ENCODE assay signal across 8 mouse cellular contexts in the genomic region with DNA sequence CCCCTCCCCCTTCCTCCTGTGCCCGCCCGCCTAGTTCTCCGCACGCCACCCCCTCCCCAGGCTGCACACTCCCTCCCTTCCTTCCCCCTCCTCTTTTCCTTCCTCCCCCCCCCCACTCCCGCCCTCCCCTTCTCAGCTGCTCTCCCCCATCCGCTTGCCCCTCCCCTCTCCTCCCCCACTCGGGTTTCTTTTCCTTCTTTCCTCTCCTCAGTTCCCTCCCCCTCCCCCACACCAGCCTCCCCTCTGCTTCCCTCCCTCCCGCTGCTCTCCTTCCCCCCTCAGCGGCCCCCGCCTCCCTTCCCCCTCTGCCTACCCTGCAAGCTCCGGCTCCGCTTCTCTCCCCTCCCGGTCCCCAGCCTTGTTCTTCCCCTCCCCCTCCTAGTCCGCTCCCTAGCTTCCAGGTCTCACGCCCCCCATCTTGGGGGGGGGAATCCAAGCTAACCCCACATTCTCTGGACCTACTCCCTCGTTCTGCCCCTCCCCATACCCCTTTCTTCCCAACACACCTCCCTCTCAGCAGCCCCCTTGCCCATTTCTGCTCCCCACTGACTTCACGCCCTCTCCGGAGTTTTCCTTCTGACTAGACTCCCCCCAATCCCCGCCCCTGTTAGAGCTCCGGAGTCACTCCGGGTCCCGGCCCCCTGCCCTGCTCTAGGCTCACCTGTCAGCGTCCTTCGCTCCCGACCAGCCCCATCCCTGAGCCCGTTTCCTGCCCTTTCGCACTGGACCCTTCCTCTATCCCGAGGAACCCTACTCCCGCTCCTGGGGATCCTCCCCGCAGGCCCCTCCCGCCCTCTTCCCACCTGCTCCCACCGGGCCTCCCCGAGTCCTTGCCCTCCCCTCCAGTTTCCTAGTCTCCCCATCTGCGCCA. TPM values are rescaled to one million over a fixed set of nuclear protein-coding genes. Genes with fewer than 3 reads are reported as not detected.
DNase-seq lines count a peak whose midpoint lies in the region; ATAC-seq and TF ChIP-seq lines count a peak whose summit lies in the region.

No protein-coding gene starts in this region.

- peak overlapping the region; percentile 91 for H3K4me2 ChIP-seq in hindbrain, embryonic 12.5 days (replicated peaks)
- H3K4me2 ChIP-seq in midbrain, embryonic 12.5 days (replicated peaks) = peak overlapping the region; percentile 87
- H3K4me2 ChIP-seq in stomach, postnatal 0 days (replicated peaks; ENCODE audit: low read depth) = peak overlapping the region; percentile 86

- 2% methylated on average over 30 of the region's 34 CpGs for whole genome bisulfite sequencing in cerebellum, adult 2 months
- WGBS in hindbrain, embryonic 12.5 days = 1% methylated on average over 28 of the region's 34 CpGs
- 1% methylated on average over 33 of the region's 34 CpGs for WGBS in limb, embryonic 10.5 days
- 0% methylated on average over 32 of the region's 34 CpGs for WGBS in midbrain, embryonic 12.5 days
- under 1% methylated on average over 25 of the region's 34 CpGs for WGBS in stomach, postnatal 0 days

- TF ChIP-seq POLR2A in cerebellum, adult 2 months (IDR thresholded peaks at IDR 0.05; ENCODE audit: borderline replicate concordance, insufficient read depth, low read length) = no peak

- H3K27me3 ChIP-seq in cerebellum, adult 2 months (ENCODE audit: control insufficient read depth, insufficient read depth, low read length) = no peaks in the 10 kb centered on the region
- H3K27me3 ChIP-seq in hindbrain, embryonic 12.5 days = peaks cover 18% of the 10 kb centered on the region
- H3K27me3 ChIP-seq in limb, embryonic 10.5 days (ENCODE audit: low read depth, poor library complexity, severe bottlenecking) = peaks cover 17% of the 10 kb centered on the region
- H3K27me3 ChIP-seq in midbrain, embryonic 12.5 days = peaks cover 22% of the 10 kb centered on the region
- H3K27me3 ChIP-seq in stomach, postnatal 0 days (ENCODE audit: control insufficient read depth, insufficient read depth, low read length) = no peaks in the 10 kb centered on the region

- DNase-seq in adrenal gland, adult (ENCODE audit: inconsistent age in 2 of 2, low spot score in 1 of 2) = peak; percentile 83 to 89
- DNase-seq in adrenal gland, adult 2 months = no peak
- DNase-seq in cerebellum, adult 2 months = peak; percentile 67 to 70
- peak; percentile 97 for DNase-seq in limb, embryonic 10.5 days (ENCODE audit: low spot score)
- DNase-seq in stomach, postnatal 0 days (ENCODE audit: low spot score) = peak; percentile 94

- TF ChIP-seq CTCF in cerebellum, adult 2 months (IDR thresholded peaks at IDR 0.05; ENCODE audit: borderline replicate concordance, insufficient read depth, low read depth, low read length) = no peak
- no peak for TF ChIP-seq CTCF in stomach, postnatal 0 days (IDR thresholded peaks at IDR 0.05; ENCODE audit: low read depth)

- H3K9ac ChIP-seq in hindbrain, embryonic 12.5 days = peak overlapping the region; percentile 73
- H3K9ac ChIP-seq in midbrain, embryonic 12.5 days (replicated peaks) = peak overlapping the region; percentile 79
- peak overlapping the region; percentile 94 for H3K9ac ChIP-seq in stomach, postnatal 0 days (ENCODE audit: low read length)

- TF ChIP-seq EP300 in stomach, postnatal 0 days (optimal IDR thresholded peaks at IDR 0.05) = no peak

- H3K4me3 ChIP-seq in cerebellum, adult 2 months (replicated peaks; ENCODE audit: insufficient read depth, low read depth, low read length) = peak overlapping the region; percentile 86
- H3K4me3 ChIP-seq in hindbrain, embryonic 12.5 days = peak overlapping the region; percentile 68
- H3K4me3 ChIP-seq in limb, embryonic 10.5 days = peak overlapping the region; percentile 84
- peak overlapping the region; percentile 66 for H3K4me3 ChIP-seq in midbrain, embryonic 12.5 days
- peak overlapping the region; percentile 88 for H3K4me3 ChIP-seq in stomach, postnatal 0 days (ENCODE audit: low read depth, low read length)

- H3K27ac ChIP-seq in cerebellum, adult 2 months (ENCODE audit: insufficient read depth, low read length) = peak overlapping the region; percentile 78
- H3K27ac ChIP-seq in hindbrain, embryonic 12.5 days = peak overlapping the region; percentile 93
- peak overlapping the region; percentile 98 for H3K27ac ChIP-seq in limb, embryonic 10.5 days
- H3K27ac ChIP-seq in midbrain, embryonic 12.5 days (replicated peaks) = peak overlapping the region; percentile 86
- H3K27ac ChIP-seq in stomach, postnatal 0 days (replicated peaks) = peak overlapping the region; percentile 98

- H3K4me1 ChIP-seq in cerebellum, adult 2 months (ENCODE audit: control insufficient read depth, insufficient read depth, low read length) = peaks cover 12% of the 10 kb centered on the region; the same call in 1 of the 2 replicates
- peaks cover 34% of the 10 kb centered on the region for H3K4me1 ChIP-seq in hindbrain, embryonic 12.5 days
- peaks cover 71% of the 10 kb centered on the region for H3K4me1 ChIP-seq in limb, embryonic 10.5 days
- H3K4me1 ChIP-seq in midbrain, embryonic 12.5 days = peaks cover 29% of the 10 kb centered on the region
- H3K4me1 ChIP-seq in stomach, postnatal 0 days (replicated peaks; ENCODE audit: control insufficient read depth, insufficient read depth) = peaks cover 3% of the 10 kb centered on the region; the same call in 1 of the 2 replicates

- H3K9me3 ChIP-seq in hindbrain, embryonic 12.5 days (replicated peaks) = no peaks in the 10 kb centered on the region
- H3K9me3 ChIP-seq in limb, embryonic 10.5 days (replicated peaks) = no peaks in the 10 kb centered on the region
- no peaks in the 10 kb centered on the region for H3K9me3 ChIP-seq in midbrain, embryonic 12.5 days
- no peaks in the 10 kb centered on the region for H3K9me3 ChIP-seq in stomach, postnatal 0 days (ENCODE audit: control insufficient read depth, low read length)

- ATAC-seq in frontal cortex, adult (ENCODE audit: low TSS enrichment) = peak; percentile 35
- ATAC-seq in hindbrain, embryonic 12.5 days (ENCODE audit: low FRiP score) = peak; percentile 69
- peak; percentile 73 for ATAC-seq in midbrain, embryonic 12.5 days (ENCODE audit: low FRiP score, low read depth)
- peak; percentile 71 for ATAC-seq in stomach, postnatal 0 days (ENCODE audit: low FRiP score, low TSS enrichment)

- peaks cover 14% of the 10 kb centered on the region for H3K36me3 ChIP-seq in hindbrain, embryonic 12.5 days
- H3K36me3 ChIP-seq in limb, embryonic 10.5 days = peaks cover 31% of the 10 kb centered on the region
- peaks cover 17% of the 10 kb centered on the region for H3K36me3 ChIP-seq in midbrain, embryonic 12.5 days
- peaks cover 13% of the 10 kb centered on the region for H3K36me3 ChIP-seq in stomach, postnatal 0 days (ENCODE audit: control insufficient read depth, insufficient read depth, low read length)

RNA-seq across cellular contexts. Expression of a gene that starts 1.1 kb away (rescaled TPM):
- total RNA-seq in adrenal gland, adult 2 months (2021) = 10 to 100 TPM; 47.3 to 53.6 TPM
- 119 and 124 TPM in 2 replicates for polyA plus RNA-seq in adrenal gland, adult 2 months (2012; rRNA removed)
- 80.4 and 93.2 TPM in 2 replicates for polyA plus RNA-seq in cerebellum, adult 2 months (2012; rRNA removed)
- polyA plus RNA-seq in hindbrain, embryonic 12.5 days (2016; fragmentation: Nextera tagmentation; extraction: Ambion mirVana) = 21.2 and 22.2 TPM in 2 replicates
- polyA plus RNA-seq in limb, embryonic 10.5 days (2016; fragmentation: Nextera tagmentation; extraction: Ambion mirVana) = 11.0 and 19.6 TPM in 2 replicates
- polyA plus RNA-seq in midbrain, embryonic 12.5 days (2016; fragmentation: Nextera tagmentation; extraction: Ambion mirVana) = 19.9 and 22.9 TPM in 2 replicates
- polyA plus RNA-seq in stomach, postnatal 0 days (2015; fragmentation: Nextera tagmentation; extraction: Ambion mirVana) = 24.2 and 29.5 TPM in 2 replicates

RNA-seq across cellular contexts. Expression of a gene that starts 3.5 kb away (rescaled TPM):
- 1 to 10 TPM; 2.7 to 3.5 TPM for total RNA-seq in adrenal gland, adult 2 months (2021)
- polyA plus RNA-seq in adrenal gland, adult 2 months (2012; rRNA removed) = 8.4 and 12.3 TPM in 2 replicates
- polyA plus RNA-seq in cerebellum, adult 2 months (2012; rRNA removed) = 3.7 and 5.0 TPM in 2 replicates
- polyA plus RNA-seq in hindbrain, embryonic 12.5 days (2016; fragmentation: Nextera tagmentation; extraction: Ambion mirVana) = 0.34 and 0.40 TPM in 2 replicates
- polyA plus RNA-seq in limb, embryonic 10.5 days (2016; fragmentation: Nextera tagmentation; extraction: Ambion mirVana) = 0.20 and 0.45 TPM in 2 replicates
- 0.10 and 0.22 TPM in 2 replicates for polyA plus RNA-seq in midbrain, embryonic 12.5 days (2016; fragmentation: Nextera tagmentation; extraction: Ambion mirVana)
- 0.04 and 0.07 TPM in 2 replicates for polyA plus RNA-seq in stomach, postnatal 0 days (2015; fragmentation: Nextera tagmentation; extraction: Ambion mirVana)

RNA-seq across cellular contexts. Expression of a gene that starts 49.2 kb away (rescaled TPM):
- 10 to 100 TPM; 30.9 to 31.3 TPM for total RNA-seq in adrenal gland, adult 2 months (2021)
- 42.5 and 55.2 TPM in 2 replicates for polyA plus RNA-seq in adrenal gland, adult 2 months (2012; rRNA removed)
- polyA plus RNA-seq in cerebellum, adult 2 months (2012; rRNA removed) = 50.6 and 55.3 TPM in 2 replicates
- polyA plus RNA-seq in hindbrain, embryonic 12.5 days (2016; fragmentation: Nextera tagmentation; extraction: Ambion mirVana) = 29.9 and 32.4 TPM in 2 replicates
- 28.3 and 33.4 TPM in 2 replicates for polyA plus RNA-seq in limb, embryonic 10.5 days (2016; fragmentation: Nextera tagmentation; extraction: Ambion mirVana)
- polyA plus RNA-seq in midbrain, embryonic 12.5 days (2016; fragmentation: Nextera tagmentation; extraction: Ambion mirVana) = 26.4 and 27.8 TPM in 2 replicates
- 5.4 and 7.8 TPM in 2 replicates for polyA plus RNA-seq in stomach, postnatal 0 days (2015; fragmentation: Nextera tagmentation; extraction: Ambion mirVana)
